Mouse (Mus musculus): Measurements from ENCODE around the gene Ifna11.
"Not testable (repeated sequence)": the region's sequence is repeated elsewhere in the genome, so short reads cannot be mapped to it uniquely, and the experiment has no call there.

DNA sequence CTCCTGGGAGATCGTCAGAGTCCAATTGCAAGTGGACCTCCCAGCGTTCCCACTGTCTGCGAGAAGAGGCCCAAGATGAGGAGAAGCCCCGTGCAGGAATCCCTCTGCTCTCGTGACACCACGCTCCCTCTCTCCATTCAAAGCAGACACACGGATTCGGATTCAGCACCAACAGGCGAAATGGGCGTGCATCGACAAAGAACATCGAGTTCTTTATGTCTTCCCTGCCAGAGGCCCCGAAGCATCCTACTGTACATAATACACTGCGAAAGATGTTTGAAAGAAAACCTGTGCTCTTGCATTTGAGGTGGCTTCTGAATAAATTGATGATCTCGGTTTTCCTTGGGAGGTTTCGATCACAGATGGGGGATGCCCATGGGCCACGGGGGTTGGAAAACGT, 39.4 kb upstream of the Ifna11 start:
- not testable (repeated sequence) for TF ChIP-seq CTCF (conservative IDR thresholded peaks at IDR 0.05; ENCODE audit: insufficient read depth, insufficient read length, low read depth, low read length); POLR2A (IDR thresholded peaks at IDR 0.05; ENCODE audit: low read depth, low read length)

Measured in kidney, adult 2 months (tissue).